Mouse (Mus musculus) frontal cortex, adult (tissue): ENCODE data around the gene Msln.
A peak's percentile ranks its signal among the peaks of the same experiment; 100 is the strongest.

Experiments
- ATAC-seq: cut with Nextera tagmentation; 2 replicates; pipeline ENCODE4 v1.9.2; 2017; ENCODE audit warnings: mild to moderate bottlenecking, moderate library complexity, mixed read lengths; ENCODE audit not compliant: low TSS enrichment

The Msln gene

DNA sequence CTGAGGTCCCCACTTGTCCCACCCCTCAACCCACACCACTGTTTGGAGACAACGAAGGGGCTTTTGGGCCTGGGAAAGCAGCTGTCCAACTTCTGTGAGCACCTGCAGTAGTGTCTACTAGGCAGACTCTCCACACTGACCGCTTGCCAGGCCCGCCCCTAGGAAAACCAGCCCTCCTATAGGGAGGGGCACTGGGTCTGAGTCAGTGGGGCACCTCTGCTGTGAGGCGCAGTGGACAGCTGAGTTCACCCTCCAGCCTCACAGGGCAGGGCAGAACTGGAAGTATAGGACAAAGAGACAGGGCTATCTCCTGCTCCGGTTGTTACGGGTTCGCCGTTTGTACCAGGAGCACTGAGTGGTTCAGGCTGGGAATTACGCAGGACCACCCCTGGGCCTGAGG, at the start of gene Msln:
Gene Msln (minus strand): TSS at position 138 of the 400 bp plus-strand sequence.
- no peak for ATAC-seq

GRCm38 (mm10) chr17:25802825-25803517, 48.8 kb upstream of the Msln start:
- peak; percentile 86 for ATAC-seq

GRCm38 (mm10) chr17:25801029-25801428, 46.9 kb upstream of the Msln start:
- peak; percentile 61; the same call in 1 of the 2 replicates for ATAC-seq

DNA sequence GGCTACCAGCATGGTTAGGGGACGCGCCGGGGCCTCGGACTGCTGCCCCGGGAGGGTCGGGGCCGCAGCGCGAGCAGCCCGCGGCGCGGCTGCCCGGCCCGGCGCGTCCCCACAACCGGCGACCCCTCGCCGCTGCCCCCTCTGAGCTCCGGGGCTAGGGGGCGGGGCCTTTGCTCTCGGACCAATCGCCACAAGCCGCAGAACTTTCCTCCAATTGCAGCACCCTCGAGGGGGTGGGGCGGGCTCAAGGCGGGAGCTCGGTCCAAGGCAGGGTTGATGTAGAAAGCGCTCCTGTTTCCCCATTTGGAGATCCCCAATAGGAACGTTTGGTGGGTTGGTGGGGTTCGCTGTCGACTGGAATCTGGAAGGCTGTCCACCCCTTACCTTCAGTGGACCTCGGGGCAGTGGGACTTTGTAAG, 42.8 kb upstream of the Msln start, which contains the start of gene Metrn:
Gene Metrn (minus strand): TSS at position 186 of the 419 bp plus-strand sequence.
- ATAC-seq: 0 out of 2 replicates have a peak, but pooled peaks have one; percentile 29

- no peak for ATAC-seq
Observed at GRCm38 (mm10) chr17:25796211-25796771, 42.1 kb upstream of the Msln start.

GRCm38 (mm10) chr17:25795609-25796092, 41.5 kb upstream of the Msln start, which contains the start of gene AC134908.4:
TSS of gene AC134908.4 (minus strand) at chr17:25795659.
- ATAC-seq: peak; percentile 51

GRCm38 (mm10) chr17:25794998-25795397, 40.8 kb upstream of the Msln start:
- no peak for ATAC-seq

- ATAC-seq: no peak
Observed at GRCm38 (mm10) chr17:25794197-25794596, 40.0 kb upstream of the Msln start.

DNA sequence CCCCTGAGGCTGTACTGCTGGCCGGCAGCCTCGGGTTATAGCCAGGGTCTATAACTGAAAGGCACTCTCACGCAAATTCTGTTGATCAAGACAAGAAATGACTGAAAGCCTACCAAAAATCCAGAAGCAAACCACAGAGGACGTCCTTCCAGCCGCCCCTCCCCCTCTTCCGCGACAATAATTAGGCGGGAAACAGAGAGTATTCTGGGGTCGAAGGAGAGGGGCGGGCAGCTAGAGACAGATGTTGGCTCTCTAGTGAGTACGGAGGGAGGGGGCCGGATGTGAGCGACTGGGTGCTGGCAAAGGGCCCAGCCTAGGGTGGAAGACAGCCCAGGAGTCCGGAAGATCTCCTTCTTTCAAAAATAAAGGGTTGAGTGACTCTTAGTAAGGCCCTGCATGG, 38.4 kb upstream of the Msln start, which contains the start of gene Fam173a:
Gene Fam173a (minus strand): TSS at position 287 of the 400 bp plus-strand sequence.
- ATAC-seq: no peak

DNA sequence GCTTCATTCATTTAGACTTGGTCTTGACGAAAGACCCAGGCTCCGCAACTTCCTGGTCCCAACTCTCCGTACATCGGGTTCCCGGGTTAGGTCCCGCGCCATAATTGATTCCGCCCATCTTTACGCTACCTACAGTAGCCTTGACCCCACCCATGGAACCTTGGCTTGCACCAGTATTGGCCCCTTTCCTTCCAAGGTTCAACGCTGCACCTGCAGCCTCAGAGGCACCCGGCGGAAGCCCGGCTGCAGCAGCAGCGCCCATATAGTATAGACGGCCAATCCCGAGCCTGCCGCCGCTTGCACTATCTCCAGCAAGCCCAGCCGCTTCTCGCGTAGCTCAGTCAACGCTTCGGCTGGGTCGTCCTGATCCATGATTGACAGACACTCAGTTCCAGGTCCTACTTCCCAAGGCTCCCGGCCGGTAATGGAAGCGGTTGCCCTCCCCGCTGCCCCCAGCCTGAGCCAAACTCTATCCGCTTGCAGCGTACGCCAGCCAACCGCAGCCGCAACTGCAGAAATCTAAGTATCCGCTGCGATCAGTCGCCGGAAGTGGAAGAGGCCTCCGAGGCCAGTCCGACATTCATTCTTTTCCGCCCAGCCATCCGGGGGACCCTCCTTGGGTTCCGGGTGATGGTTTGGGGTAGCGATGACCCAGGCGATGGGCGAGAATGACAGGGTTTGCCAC, 37.8 kb upstream of the Msln start:
- ATAC-seq: peak; percentile 62

GRCm38 (mm10) chr17:25791320-25791842, 37.2 kb upstream of the Msln start:
- no peak for ATAC-seq

DNA sequence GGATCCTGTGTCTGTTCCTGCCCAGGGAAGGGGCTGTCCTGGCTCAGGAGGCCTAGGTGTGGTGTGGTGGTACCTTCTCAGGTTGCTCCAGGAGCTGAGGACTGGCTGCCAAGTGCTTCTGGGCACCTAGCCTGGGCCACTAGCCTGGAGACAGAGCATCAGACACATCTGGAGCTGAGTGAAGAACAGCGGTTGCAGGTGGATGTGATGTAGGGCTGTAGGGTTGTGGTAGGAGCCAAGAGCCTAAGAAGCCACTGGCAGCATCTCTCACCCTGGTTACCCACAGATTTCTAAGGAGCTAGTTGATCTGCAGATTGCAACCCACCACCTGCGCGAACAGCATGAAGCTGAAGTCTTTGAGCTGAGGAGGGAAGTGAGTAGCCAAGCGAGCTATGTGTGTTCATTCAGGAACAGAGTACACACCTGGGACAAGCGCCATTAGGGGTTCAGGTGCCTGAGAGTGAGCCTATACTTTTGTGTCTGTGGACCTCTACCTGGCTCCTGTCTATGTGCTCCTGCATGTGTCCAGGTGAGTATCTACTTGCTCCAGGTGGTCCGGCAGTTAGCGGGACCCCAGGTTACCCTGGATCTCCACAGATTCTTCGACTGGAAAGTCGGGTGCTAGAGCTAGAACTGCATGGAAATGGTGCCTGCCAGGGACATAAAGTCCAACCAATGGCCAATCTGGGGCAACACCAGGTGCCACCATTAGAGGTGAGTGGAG, 32.8 kb upstream of the Msln start:
- ATAC-seq: no peak

DNA sequence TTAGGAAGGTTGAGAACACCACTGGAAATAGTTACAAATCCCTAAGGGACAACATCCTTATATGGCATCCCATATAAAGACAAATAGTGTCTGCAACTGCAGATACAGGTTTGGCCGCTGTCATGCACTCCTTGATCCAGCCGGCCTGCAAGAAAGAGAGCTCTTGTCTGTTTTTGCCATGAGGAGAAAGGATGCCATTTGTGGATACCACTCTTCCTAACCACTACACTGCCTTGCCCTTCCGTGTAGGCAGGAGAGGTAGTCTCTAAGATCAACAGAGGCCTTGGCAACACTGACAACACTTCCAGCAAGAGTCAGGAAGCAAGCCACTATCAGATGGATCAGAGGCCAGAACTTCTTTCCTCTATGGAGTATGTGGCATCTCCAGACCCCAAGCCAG, 32.1 kb upstream of the Msln start, which contains the start of gene Ccdc78:
Gene Ccdc78 (plus strand): TSS at position 301 of the 400 bp plus-strand sequence.
- no peak for ATAC-seq

DNA sequence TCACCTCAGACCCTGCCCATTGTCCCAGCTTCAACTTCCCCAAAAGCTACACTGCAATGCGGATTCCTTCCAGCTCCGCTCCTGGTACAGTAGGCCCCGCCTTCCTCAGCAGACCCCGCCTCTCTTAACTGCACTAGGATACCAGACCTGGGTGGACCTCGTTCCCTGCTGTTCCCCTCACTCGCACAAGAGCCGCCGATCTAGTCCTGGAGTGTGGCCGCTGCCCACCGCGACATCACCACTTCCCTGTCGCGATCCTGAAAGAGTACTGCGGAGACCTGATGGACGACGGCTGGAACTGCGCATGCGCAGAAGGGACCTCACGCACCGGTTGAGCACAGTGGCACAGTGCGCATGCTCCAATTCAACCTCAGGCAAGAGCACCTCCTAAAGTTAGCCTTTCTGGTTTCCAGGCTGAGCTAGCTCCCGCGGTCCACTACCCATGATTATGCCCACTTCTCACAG, 31.1 kb upstream of the Msln start, which contains the start of gene Haghl:
Gene Haghl (minus strand): TSS at position 393 of the 465 bp plus-strand sequence.
- peak; percentile 80 for ATAC-seq

DNA sequence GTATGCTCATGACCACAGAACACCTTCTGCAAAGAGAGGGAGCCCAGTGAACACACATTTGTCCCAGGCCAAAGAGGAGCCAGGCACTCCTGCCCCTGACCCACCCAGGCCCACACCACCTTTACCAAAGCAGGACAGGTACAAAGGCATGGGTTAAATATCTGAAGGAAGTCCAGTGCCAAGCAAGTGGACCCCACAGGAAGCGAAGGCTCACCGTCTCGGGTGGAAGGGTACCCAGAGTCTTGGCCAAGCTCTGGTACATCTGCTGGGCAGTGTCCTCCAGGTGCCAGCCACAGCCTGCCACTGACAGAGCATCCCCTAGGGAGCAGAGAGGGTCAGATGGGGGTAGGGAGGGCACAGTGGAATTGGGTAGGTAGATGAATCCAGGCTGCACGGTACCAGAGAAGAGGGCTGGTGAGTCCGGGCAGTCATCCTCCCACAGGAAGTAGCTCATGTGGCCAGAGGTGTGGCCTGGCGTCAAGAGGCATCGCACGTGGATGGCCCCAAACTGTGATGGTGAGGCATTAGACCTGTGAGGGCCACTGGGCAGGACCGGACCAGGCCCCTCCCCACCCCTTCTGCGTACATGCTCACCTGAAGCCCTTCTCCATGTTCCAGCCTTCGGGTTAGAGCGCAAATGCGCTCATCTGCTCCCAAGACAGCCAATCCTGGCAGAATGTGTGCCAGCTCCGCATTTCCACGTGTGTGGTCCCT, 29.8 kb upstream of the Msln start:
- no peak for ATAC-seq

DNA sequence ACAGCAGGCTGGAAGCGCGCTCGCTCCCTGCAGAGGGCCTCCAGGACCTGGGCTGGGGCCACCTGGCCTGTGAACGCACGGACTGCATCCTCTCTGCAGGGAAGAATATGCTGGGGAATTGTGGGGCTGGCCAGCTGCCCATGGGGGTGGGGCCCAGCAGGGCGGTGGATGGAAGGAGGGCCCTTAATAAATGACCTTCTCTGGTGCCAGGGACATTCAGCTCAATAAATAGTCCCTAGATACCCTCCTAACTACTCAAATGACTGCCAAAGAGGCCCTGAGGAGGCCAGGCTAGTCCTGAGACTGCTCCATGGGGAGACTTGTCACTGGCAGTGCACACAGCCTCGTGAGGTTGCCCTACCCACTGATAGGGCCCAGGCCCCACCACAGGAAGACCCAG, 28.9 kb upstream of the Msln start:
- no peak for ATAC-seq

GRCm38 (mm10) chr17:25781339-25781738, 27.2 kb upstream of the Msln start:
- ATAC-seq: no peak

DNA sequence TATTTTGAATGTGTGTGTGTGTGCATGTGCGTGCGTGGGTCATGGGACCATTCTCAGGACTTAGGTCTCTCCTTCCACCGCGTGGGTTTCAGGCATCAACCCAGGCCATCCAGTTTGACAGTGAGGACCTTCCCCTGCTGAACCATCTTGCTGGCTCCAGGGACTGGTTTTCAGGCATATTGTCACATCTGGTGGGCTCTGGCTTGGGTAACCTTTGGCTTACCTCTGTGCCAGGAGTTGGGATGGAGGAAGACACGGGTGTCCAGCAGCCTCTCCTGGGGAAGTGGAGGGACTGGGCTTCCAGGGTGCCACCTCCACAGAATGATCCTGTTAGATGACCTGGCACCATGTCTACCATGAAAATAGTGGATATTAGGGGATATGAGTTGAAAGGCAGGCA, 23.8 kb upstream of the Msln start:
- no peak for ATAC-seq

DNA sequence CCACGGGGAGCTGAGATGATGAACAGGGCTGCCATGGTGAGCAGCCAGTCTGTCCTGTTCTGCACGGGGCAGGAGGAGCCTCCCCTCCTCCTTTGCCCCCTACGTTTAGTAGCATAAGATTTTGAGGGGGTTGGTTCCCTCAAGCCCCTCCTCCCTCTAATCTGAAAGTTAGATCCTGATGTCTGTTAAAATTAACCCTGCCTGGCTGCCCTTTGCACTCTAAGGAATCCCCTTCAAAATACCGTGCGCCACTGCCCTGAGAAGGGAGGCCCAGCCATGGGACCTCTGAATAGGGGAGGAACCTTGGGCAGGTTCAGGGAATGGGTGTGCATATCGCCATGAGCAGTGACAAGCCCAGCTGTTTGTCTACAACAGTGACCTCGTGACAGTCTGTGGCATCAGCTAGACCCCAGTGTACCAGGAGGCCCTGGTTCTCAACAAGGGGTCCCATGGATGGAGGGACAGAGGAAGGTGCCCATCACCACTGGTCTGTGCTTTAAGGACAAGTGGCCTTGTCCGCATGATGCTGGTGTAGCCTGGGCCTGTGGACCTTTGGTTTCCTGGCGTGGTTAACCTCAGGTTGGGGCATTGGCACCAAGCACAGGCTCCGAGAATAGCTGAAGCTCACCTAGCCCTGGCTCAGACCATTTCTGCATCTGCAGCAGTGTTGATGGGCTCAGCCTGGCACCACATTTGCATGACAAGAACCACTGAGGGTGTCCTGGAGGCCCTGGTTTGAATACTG, 21.3 kb upstream of the Msln start:
- ATAC-seq: no peak
